Mouse (Mus musculus): ENCODE results near the gene Mprip. TPM values are rescaled to one million over a fixed set of nuclear protein-coding genes. Genes with fewer than 3 reads are reported as not detected.
"Not testable (repeated sequence)": the region's sequence is repeated elsewhere in the genome, so short reads cannot be mapped to it uniquely, and the experiment has no call there.

Mprip gene
- polyA plus RNA-seq, 1 experiment, result 136 TPM

GRCm38 (mm10) chr11:59717801-59718291 is 56.7 kb downstream of the Mprip start:
- DNase-seq (ENCODE audit: low spot score), result no peak

GRCm38 (mm10) chr11:59719185-59719584 is 58.1 kb downstream of the Mprip start:
- no peak for DNase-seq (ENCODE audit: low spot score)

GRCm38 (mm10) chr11:59721385-59721784 is 60.3 kb downstream of the Mprip start:
- no peak for DNase-seq (ENCODE audit: low spot score)

- DNase-seq (ENCODE audit: low spot score), result no peak
Observed at GRCm38 (mm10) chr11:59727204-59727603, 66.1 kb downstream of the Mprip start.

- no peak for DNase-seq (ENCODE audit: low spot score)
Observed at GRCm38 (mm10) chr11:59731821-59732220, 70.7 kb downstream of the Mprip start.

GRCm38 (mm10) chr11:59732407-59733066 is 71.4 kb downstream of the Mprip start:
- DNase-seq (ENCODE audit: low spot score), result no peak

- not testable (repeated sequence) for DNase-seq (ENCODE audit: low spot score)
Observed at GRCm38 (mm10) chr11:59733600-59733999, 72.5 kb downstream of the Mprip start.

GRCm38 (mm10) chr11:59734335-59734734 is 73.2 kb downstream of the Mprip start:
- DNase-seq (ENCODE audit: low spot score), result no peak

- not testable (repeated sequence) for DNase-seq (ENCODE audit: low spot score)
Observed at GRCm38 (mm10) chr11:59735938-59736337, 74.8 kb downstream of the Mprip start.

- DNase-seq (ENCODE audit: low spot score), result no peak
Observed at GRCm38 (mm10) chr11:59737250-59737649, 76.1 kb downstream of the Mprip start.

GRCm38 (mm10) chr11:59739996-59740395 is 78.9 kb downstream of the Mprip start:
- DNase-seq (ENCODE audit: low spot score), result no peak

- no peak for DNase-seq (ENCODE audit: low spot score)
Observed at GRCm38 (mm10) chr11:59741915-59742314, 80.8 kb downstream of the Mprip start.

- DNase-seq (ENCODE audit: low spot score), result no peak
Observed at GRCm38 (mm10) chr11:59743307-59743706, 82.2 kb downstream of the Mprip start.

GRCm38 (mm10) chr11:59743712-59744111 is 82.6 kb downstream of the Mprip start:
- DNase-seq (ENCODE audit: low spot score), result no peak

- DNase-seq (ENCODE audit: low spot score), result no peak
Observed at GRCm38 (mm10) chr11:59744374-59744773, 83.3 kb downstream of the Mprip start.

GRCm38 (mm10) chr11:59745851-59746250 is 84.7 kb downstream of the Mprip start:
- DNase-seq (ENCODE audit: low spot score), result no peak

- no peak for DNase-seq (ENCODE audit: low spot score)
Observed at GRCm38 (mm10) chr11:59746614-59747013, 85.5 kb downstream of the Mprip start.

- DNase-seq (ENCODE audit: low spot score), result no peak
Observed at GRCm38 (mm10) chr11:59749050-59749449, 87.9 kb downstream of the Mprip start.

- DNase-seq (ENCODE audit: low spot score), result no peak
Observed at GRCm38 (mm10) chr11:59754504-59754903, 93.4 kb downstream of the Mprip start.

GRCm38 (mm10) chr11:59756351-59756750 is 95.2 kb downstream of the Mprip start:
- DNase-seq (ENCODE audit: low spot score), result no peak

GRCm38 (mm10) chr11:59758191-59758985 is 97.3 kb downstream of the Mprip start:
- DNase-seq (ENCODE audit: low spot score), result no peak

GRCm38 (mm10) chr11:59759178-59759577 is 98.1 kb downstream of the Mprip start:
- no peak for DNase-seq (ENCODE audit: low spot score)

- no peak for DNase-seq (ENCODE audit: low spot score)
Observed at GRCm38 (mm10) chr11:59759626-59760025, 98.5 kb downstream of the Mprip start.

Measured in urinary bladder, adult 2 months (tissue).